Mouse (Mus musculus): ENCODE results near the gene Brinp1. TPM values are rescaled to one million over a fixed set of nuclear protein-coding genes. Genes with fewer than 3 reads are reported as not detected.
"Not testable (repeated sequence)": the region's sequence is repeated elsewhere in the genome, so short reads cannot be mapped to it uniquely, and the experiment has no call there.

Gene Brinp1
- polyA plus RNA-seq, 1 experiment from 2014 or later, result 15.4 TPM

DNA sequence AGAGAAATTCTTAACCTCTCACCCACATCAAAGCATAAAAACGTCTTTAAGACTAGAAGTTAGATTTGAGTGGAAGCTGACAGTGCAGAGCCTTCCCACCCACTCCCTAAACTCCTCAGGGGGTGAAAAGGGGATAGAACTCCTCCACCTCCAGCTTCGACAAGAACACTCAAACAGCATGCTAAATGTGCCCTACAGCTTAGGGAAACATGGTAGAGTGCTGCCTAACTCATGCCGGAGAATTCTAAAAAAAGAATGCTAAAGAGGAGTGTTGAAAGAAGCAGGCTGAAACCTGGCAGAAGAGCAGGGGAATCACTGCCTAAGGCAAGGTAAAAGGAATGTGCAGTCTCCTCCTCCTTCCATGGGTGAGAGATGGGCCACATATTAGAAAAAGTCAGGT, 43.3 kb downstream of the Brinp1 start:
- Histone ChIP-seq H3K4me2 (no peak overlapping the region), H3K27me3 (no peaks in the 10 kb centered on the region), H3K9ac (no peak overlapping the region), H3K4me3 (no peak overlapping the region), H3K36me3 (ENCODE audit: poor library complexity, severe bottlenecking) (no peaks in the 10 kb centered on the region), H3K27ac (no peak overlapping the region), H3K4me1 (no peaks in the 10 kb centered on the region), H3K9me3 (replicated peaks) (no peaks in the 10 kb centered on the region)
- 73% methylated on average over 3 of the region's 3 CpGs for WGBS
- ATAC-seq, result no peak

DNA sequence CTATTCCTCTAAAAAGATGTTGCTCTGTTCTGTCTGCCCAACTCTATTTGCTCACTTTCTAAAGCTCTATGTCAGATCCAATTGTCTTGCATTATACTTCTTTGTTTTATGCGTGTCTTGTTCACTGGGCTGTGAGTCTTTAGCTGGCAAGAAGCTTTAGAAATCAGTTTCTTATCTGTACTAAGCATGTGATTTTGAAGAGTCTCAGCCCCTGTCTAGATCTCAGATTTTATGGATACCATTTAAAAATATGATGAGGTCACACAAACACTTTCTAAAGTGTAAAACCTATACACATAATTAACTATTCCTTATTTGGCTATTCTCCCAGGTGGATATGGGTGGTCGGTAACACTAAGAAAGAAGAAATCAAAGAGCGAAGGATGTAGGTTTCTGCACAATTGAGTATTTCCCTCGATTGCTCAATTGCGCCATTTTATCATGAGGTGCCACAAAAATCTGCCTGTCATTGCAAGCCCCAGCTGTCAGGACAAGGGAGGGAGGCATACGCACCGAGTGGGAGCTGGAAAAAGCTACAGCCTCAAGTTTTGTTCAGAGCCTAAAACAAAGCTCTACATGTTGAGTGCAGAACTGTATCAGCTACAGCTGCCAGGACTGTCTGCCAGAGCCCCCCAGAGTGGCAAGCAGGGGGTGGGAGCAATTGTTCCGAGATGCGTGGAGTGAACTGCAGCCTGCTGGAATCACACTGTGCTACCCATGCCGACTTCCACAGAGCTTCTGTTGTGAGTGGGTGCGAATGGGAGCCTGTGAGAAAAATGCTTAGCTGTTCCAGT, 47.6 kb downstream of the Brinp1 start:
- H3K4me2 ChIP-seq, result no peak overlapping the region
- H3K27ac ChIP-seq, result no peak overlapping the region
- no peaks in the 10 kb centered on the region for H3K9me3 ChIP-seq (replicated peaks)
- no peaks in the 10 kb centered on the region for H3K36me3 ChIP-seq (ENCODE audit: poor library complexity, severe bottlenecking)
- no peaks in the 10 kb centered on the region for H3K27me3 ChIP-seq
- WGBS, result 59% methylated on average over 11 of the region's 11 CpGs
- ATAC-seq, result peak; percentile 79
- H3K4me1 ChIP-seq, result no peaks in the 10 kb centered on the region
- no peak overlapping the region for H3K4me3 ChIP-seq
- H3K9ac ChIP-seq, result no peak overlapping the region

DNA sequence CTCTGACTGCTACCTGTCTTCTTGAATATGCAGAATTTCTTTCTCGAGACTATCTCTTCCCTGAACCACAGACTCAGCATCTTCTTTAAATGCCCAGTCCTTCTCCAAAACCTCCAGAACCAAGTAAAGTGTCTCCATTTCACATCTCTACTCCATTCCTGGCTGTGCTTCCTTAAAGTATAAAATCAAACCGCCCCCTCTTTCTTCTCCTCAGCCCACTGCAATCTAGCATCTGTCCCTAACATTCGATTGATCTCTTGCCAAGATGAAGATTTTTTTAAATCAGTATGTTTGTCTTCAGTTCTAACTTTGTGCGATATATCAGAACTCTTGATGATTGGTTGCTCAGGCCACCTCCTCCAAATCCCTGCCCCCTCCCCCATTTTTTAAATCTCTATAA, 63.7 kb downstream of the Brinp1 start:
- no peaks in the 10 kb centered on the region for H3K36me3 ChIP-seq (ENCODE audit: poor library complexity, severe bottlenecking)
- H3K9me3 ChIP-seq (replicated peaks), result no peaks in the 10 kb centered on the region
- ATAC-seq, result no peak
- H3K27me3 ChIP-seq, result no peaks in the 10 kb centered on the region
- no peak overlapping the region for H3K27ac ChIP-seq
- H3K4me2 ChIP-seq, result no peak overlapping the region
- no peaks in the 10 kb centered on the region for H3K4me1 ChIP-seq
- no peak overlapping the region for H3K9ac ChIP-seq
- H3K4me3 ChIP-seq, result no peak overlapping the region
- WGBS, result 93% methylated on average over 4 of the region's 4 CpGs

DNA sequence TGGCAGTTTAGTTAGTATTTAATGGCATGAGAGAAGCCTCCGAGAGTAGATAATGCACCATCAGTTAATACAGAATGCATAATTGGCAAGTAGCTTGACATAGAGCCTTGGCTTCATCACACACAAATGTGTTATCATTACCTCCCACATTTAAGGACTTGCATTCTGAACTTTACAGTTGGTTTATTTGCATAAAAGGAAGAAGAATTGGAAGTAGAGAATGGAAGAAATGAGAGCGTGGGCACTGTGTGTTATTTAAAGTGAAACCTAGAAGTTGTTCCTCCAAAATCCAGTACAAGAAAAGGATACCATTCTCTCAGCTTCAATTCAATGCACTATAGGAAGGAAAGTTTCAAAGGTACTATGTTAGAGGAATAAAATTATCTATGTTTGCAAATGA, 67.9 kb downstream of the Brinp1 start:
- Histone ChIP-seq H3K4me1 (no peaks in the 10 kb centered on the region), H3K9me3 (replicated peaks) (no peaks in the 10 kb centered on the region), H3K27me3 (no peaks in the 10 kb centered on the region), H3K36me3 (ENCODE audit: poor library complexity, severe bottlenecking) (no peaks in the 10 kb centered on the region), H3K4me3 (no peak overlapping the region), H3K4me2 (no peak overlapping the region), H3K27ac (no peak overlapping the region), H3K9ac (no peak overlapping the region)
- no peak for ATAC-seq
- 85% methylated on average over 2 of the region's 2 CpGs for WGBS

DNA sequence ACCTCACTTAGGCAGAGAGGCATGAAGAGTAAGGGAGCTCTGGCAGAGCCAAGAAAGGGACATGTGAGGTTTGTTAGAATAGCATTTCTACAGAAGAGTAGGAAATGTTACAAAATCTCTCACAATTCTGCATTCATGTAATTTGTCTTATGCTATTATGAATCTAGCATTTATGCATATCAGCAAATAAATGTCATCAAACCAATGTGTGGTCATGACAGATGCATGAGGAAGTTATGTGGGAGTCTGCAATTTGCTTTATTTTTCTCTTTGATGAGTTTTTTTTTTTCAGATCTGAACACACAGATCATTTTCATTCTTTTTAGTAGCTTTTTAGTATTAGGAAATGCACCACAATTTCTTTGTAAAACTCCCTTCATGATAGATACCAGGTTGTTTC, 82.2 kb downstream of the Brinp1 start:
- H3K27ac ChIP-seq, result no peak overlapping the region
- H3K4me2 ChIP-seq, result no peak overlapping the region
- H3K4me3 ChIP-seq, result no peak overlapping the region
- H3K9me3 ChIP-seq (replicated peaks), result no peaks in the 10 kb centered on the region
- H3K4me1 ChIP-seq, result no peaks in the 10 kb centered on the region
- H3K9ac ChIP-seq, result no peak overlapping the region
- no peaks in the 10 kb centered on the region for H3K36me3 ChIP-seq (ENCODE audit: poor library complexity, severe bottlenecking)
- no peaks in the 10 kb centered on the region for H3K27me3 ChIP-seq
- no peak for ATAC-seq

DNA sequence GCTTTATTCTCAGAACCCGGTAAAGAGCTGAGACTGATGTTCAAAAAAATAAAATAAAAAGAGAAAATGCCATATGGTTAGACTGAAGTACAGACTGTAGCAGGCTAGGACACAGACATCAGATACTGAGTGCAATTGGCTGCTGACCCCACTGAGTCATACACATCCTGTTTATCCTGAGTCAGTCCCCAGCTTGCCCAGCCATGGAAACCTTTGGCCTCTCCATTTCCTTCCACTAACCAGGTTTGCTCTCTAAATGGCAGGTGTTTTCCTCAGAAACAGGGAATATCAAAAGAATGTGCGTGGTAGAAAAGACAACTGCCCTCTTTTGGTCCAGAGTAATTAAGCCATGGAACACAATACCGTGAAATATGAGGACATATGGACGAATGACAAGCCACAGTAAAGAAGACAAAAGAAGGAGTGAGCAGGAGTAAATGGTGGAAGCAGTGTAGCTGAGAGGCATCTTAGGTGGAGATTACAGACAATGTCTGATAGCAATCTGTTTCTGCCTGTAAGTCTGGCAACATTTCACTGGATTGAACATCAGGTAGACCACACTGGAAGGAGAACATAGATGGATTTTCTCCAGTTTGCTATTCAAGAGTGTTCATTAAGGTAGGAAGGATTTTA, 88.9 kb downstream of the Brinp1 start:
- Histone ChIP-seq H3K9me3 (replicated peaks) (no peaks in the 10 kb centered on the region), H3K4me3 (no peak overlapping the region), H3K36me3 (ENCODE audit: poor library complexity, severe bottlenecking) (no peaks in the 10 kb centered on the region), H3K27ac (no peak overlapping the region), H3K4me2 (no peak overlapping the region), H3K9ac (no peak overlapping the region), H3K27me3 (no peaks in the 10 kb centered on the region), H3K4me1 (no peaks in the 10 kb centered on the region)
- no peak for ATAC-seq
- WGBS, result 83% methylated on average over 4 of the region's 4 CpGs

DNA sequence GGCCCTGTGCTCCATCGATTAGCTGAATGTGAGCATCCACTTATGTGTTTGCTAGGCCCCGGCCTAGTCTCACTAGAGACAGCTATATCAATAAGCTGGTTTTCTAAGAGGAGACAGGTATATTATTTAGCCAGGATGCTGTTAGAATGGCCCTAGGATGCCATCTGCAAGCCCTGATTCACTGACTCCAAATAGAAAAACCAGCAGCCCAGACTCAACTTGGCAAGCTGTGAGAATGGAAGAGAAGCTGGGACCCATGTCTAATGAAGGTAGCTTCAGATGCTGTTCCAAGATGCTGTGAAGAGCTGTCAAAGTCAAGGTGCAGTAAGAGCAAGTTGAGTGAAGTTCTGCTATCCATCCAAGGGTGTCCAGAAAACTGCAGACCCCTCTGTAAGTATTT, 89.5 kb downstream of the Brinp1 start:
- WGBS, result 93% methylated on average over 2 of the region's 2 CpGs
- ATAC-seq, result no peak
- H3K9ac ChIP-seq, result no peak overlapping the region
- no peak overlapping the region for H3K4me3 ChIP-seq
- no peak overlapping the region for H3K27ac ChIP-seq
- no peaks in the 10 kb centered on the region for H3K4me1 ChIP-seq
- no peaks in the 10 kb centered on the region for H3K36me3 ChIP-seq (ENCODE audit: poor library complexity, severe bottlenecking)
- no peaks in the 10 kb centered on the region for H3K9me3 ChIP-seq (replicated peaks)
- no peaks in the 10 kb centered on the region for H3K27me3 ChIP-seq
- no peak overlapping the region for H3K4me2 ChIP-seq

DNA sequence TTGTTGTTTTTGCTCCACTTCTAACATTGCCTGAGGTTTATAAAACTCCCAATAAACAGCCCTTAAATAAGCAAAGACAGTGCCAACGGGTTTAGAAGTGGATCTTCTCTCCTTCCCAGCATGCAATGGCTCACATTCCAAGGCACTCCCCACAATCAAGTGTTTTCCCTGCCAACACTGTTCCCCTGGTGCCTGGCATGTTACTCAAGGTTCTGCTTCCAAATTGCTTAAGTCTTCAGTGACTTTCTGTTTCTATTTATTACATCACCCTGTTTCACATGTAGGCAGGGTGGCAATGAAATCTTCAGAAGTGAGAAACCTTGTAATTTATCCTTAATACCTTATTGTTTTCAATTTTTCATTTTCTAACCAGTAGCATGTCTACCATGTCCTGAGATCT, 97.3 kb downstream of the Brinp1 start:
- H3K9ac ChIP-seq, result no peak overlapping the region
- H3K9me3 ChIP-seq (replicated peaks), result no peaks in the 10 kb centered on the region
- H3K27me3 ChIP-seq, result no peaks in the 10 kb centered on the region
- H3K4me1 ChIP-seq, result no peaks in the 10 kb centered on the region
- 62% methylated on average over 1 of the region's 1 CpGs for WGBS
- no peak overlapping the region for H3K4me2 ChIP-seq
- no peak overlapping the region for H3K27ac ChIP-seq
- no peak for ATAC-seq
- no peak overlapping the region for H3K4me3 ChIP-seq
- H3K36me3 ChIP-seq (ENCODE audit: poor library complexity, severe bottlenecking), result no peaks in the 10 kb centered on the region

DNA sequence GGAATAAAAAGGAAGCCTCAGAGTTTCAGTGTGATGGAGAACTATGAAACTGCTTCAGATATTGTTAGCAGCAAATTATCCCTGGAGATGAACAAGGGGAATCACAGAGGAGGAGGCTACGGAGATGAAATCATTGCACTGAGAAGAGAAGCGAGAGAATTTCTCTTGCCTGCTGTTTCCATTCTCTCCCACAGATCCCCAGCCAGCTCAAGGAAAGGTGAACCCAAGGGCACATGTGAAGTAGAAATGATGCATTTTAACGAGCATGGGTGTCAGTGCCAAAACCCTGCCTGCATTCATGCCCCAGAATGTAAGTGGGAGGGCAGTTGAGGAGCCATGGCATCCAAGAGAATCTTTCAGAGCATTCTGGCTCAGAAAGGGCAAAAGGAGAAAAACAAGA, 104.5 kb downstream of the Brinp1 start:
- ATAC-seq, result peak; percentile 30; the same call in 1 of the 2 replicates
- Histone ChIP-seq H3K27ac (no peak overlapping the region), H3K4me3 (no peak overlapping the region), H3K36me3 (ENCODE audit: poor library complexity, severe bottlenecking) (no peaks in the 10 kb centered on the region), H3K9ac (no peak overlapping the region), H3K27me3 (no peaks in the 10 kb centered on the region), H3K4me1 (peaks cover 4% of the 10 kb centered on the region; the same call in 1 of the 2 replicates), H3K4me2 (no peak overlapping the region), H3K9me3 (replicated peaks) (no peaks in the 10 kb centered on the region)
- WGBS, result 30% methylated on average over 3 of the region's 3 CpGs

DNA sequence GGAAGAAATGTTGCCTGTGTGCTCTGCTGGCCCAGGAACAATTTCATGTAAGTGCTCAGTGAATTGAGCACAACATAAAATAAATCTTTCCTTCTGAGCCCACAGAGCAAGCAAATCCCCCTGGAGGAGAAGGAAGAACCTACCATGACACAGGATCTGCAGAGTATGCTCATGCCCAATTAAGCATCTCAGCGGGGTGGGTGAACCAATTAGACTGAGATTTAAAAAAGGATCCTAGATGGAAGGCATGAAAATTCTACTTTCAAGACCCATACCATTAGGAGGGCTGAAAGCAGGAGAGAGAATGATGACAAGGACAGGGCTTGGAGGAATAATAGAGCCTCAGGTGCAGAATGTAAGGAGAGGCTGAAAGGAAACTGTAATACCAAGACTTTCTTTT, 107.2 kb downstream of the Brinp1 start:
- Histone ChIP-seq H3K27me3 (no peaks in the 10 kb centered on the region), H3K9me3 (replicated peaks) (no peaks in the 10 kb centered on the region), H3K27ac (no peak overlapping the region), H3K4me2 (no peak overlapping the region), H3K4me3 (no peak overlapping the region), H3K4me1 (peaks cover 4% of the 10 kb centered on the region; the same call in 1 of the 2 replicates), H3K36me3 (ENCODE audit: poor library complexity, severe bottlenecking) (no peaks in the 10 kb centered on the region), H3K9ac (no peak overlapping the region)
- 45% methylated on average over 1 of the region's 1 CpGs for WGBS
- peak; percentile 22; the same call in 1 of the 2 replicates for ATAC-seq

DNA sequence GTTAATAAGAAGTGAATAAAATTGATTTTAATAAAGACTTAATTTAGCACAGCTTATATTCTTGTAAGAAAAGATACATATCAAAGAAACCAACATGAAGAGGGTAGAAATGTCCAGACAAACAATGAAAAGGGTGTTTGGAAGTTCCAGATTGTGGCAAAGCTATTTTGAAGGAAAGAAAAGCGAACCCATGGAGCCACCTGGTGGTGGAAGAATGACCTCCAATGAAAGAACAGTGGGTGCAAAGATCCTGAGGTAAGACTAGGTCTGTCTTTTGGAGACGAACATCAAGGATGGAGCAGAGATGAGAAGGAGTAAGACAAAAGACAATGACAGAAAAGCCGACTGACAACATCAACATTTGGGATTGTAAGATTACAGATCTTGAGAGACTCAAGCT, 108.2 kb downstream of the Brinp1 start:
- H3K9ac ChIP-seq, result no peak overlapping the region
- ATAC-seq, result peak; percentile 28; the same call in 1 of the 2 replicates
- 54% methylated on average over 3 of the region's 3 CpGs for WGBS
- no peak overlapping the region for H3K4me2 ChIP-seq
- H3K27ac ChIP-seq, result no peak overlapping the region
- H3K27me3 ChIP-seq, result no peaks in the 10 kb centered on the region
- peaks cover 4% of the 10 kb centered on the region; the same call in 1 of the 2 replicates for H3K4me1 ChIP-seq
- H3K4me3 ChIP-seq, result no peak overlapping the region
- H3K36me3 ChIP-seq (ENCODE audit: poor library complexity, severe bottlenecking), result no peaks in the 10 kb centered on the region
- H3K9me3 ChIP-seq (replicated peaks), result no peaks in the 10 kb centered on the region

DNA sequence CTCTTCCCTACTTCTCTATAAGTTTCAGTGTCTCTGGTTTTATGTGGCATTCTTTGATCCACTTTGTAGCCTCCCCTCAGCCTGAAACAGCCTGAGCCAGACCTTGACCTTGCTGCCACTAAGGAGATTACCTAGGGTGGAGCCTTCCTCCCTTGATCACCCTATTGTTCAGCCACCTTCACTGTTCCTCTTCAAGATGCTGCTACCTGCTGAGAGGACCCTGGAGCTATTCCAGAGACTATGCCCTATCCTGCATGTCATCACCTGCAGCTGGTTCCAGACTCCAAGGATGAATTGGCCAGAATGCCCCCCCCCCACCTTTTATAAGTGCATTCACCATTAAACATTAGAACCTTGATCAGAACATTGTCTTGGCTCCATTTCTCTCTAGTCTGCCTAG, 140.2 kb downstream of the Brinp1 start:
- H3K27me3 ChIP-seq; H3K27ac ChIP-seq; H3K4me3 ChIP-seq; H3K4me2 ChIP-seq; ATAC-seq; H3K9ac ChIP-seq; H3K9me3 ChIP-seq (replicated peaks); H3K36me3 ChIP-seq (ENCODE audit: poor library complexity, severe bottlenecking); H3K4me1 ChIP-seq: not testable (repeated sequence)

DNA sequence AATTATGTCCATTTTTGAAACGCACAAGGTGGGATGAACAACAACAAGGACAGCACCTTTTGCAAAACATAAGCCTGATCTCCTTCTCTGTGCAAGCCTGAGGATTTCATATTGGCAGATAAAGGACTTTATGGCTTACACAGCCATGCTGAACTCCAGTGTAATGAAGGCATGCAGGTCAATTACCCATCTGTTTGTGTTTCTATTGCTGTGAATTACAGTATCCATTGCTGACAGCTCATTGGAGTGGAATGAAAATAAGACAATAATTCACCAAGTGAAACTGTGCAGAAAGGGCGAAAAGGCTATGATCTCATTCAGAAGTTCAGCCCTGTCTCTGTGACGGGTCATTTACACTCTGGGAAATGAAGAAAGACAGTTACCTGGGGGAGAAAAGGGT, 147.7 kb downstream of the Brinp1 start:
- 78% methylated on average over 3 of the region's 3 CpGs for WGBS
- no peak overlapping the region for H3K27ac ChIP-seq
- H3K4me3 ChIP-seq, result no peak overlapping the region
- no peak overlapping the region for H3K9ac ChIP-seq
- H3K4me2 ChIP-seq, result no peak overlapping the region
- no peaks in the 10 kb centered on the region for H3K9me3 ChIP-seq (replicated peaks)
- no peaks in the 10 kb centered on the region for H3K4me1 ChIP-seq
- H3K36me3 ChIP-seq (ENCODE audit: poor library complexity, severe bottlenecking), result no peaks in the 10 kb centered on the region
- no peaks in the 10 kb centered on the region for H3K27me3 ChIP-seq
- no peak for ATAC-seq
